Mouse (Mus musculus) gastrocnemius, postnatal 36 days (tissue): ENCODE measurements around the gene Atp8b2. TPM values are rescaled to one million over a fixed set of nuclear protein-coding genes. Genes with fewer than 3 reads are reported as not detected.

Source experiments
- DNase-seq, 2 experiments: peaks; one replicate each; pipeline ENCODE4 v3.0.0; 2022
- intact Hi-C: fragments of 180-260 bp; cut with DNase I; formaldehyde crosslinking; loops from one replicate; pipeline ENCODE4 v1.15.1; 2025
- long read RNA-seq, 2 experiments: library from polyadenylated mRNA; stranded (forward); transcript quantifications; one replicate each; pipeline ENCODE4 v2.0.0; 2021
- total RNA-seq, 2 experiments: library from RNA; stranded (reverse); gene quantifications; 2 replicates each; pipeline ENCODE4 v1.2.3; 2021

Atp8b2 gene
- total RNA-seq: 10 to 100 TPM; 12.5 to 15.3 TPM
- long read RNA-seq, experiment 1, full-length matches to known transcripts: 1 of 3 reads
- long read RNA-seq, experiment 1, partial matches to known transcripts: 0 of 3 reads
- long read RNA-seq, experiment 1, other reads (novel, unspliced or antisense): 2 of 3 reads
- long read RNA-seq, experiment 2, partial matches to known transcripts: 0 of 5 reads
- long read RNA-seq, experiment 2, other reads (novel, unspliced or antisense): 5 of 5 reads

DNA sequence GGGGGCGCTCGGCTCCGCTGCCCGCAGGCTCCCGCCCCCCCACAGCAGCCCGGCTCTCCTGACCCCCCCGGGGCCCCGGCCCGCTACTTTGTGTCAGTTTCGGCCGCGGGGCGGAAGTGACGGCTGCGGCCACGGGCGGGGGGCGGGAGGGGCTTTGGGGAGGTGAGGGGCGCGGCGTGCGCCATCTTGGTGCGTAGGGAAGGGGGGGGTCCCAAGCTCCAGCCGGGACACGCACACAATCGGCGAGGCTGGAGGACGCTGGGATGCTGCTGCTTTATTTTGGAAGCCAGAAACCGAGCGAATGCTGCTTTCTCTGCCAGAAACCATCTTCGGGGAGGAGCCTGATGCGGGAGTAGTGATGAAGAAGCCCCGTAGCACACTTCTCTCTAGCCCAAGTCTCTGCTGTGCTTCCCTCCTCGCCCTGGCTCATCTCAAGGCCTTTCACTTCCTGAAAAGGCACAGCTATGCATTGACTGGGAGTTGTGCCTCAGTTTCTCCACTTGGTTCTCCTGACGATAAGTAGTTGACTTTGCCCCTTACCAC is at the start of gene Atp8b2:
Gene Atp8b2 (minus strand): TSS at position 288 of the 543 bp plus-strand sequence.
- DNase-seq: peak; percentile 32 to 52
- intact Hi-C loops: loop anchor here (10.0 kb wide), 1 partner anchor 178 kb away; no protein-coding TSS in a partner anchor

DNA sequence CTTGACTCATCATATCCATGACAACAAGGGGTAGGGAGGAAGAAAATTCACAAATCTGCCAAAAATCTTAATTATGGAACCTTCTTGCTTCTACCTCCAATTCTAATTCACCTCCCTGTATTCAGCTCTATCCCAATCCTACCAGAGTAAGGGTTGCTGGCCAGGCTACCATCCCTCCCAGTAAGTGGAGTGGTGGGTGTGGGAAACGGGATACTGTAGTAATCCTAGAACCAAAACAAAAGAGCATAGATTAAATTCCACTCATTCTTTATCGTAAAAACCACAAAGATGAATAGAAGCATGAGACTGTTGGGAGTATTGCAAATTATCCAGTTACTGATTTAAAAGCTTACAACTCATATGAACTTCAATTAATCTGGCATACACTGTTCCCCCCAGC is 47.0 kb upstream of the Atp8b2 start:
- intact Hi-C loops: loop anchor here (5.0 kb wide), 1 partner anchor 262 kb away; no protein-coding TSS in a partner anchor

DNA sequence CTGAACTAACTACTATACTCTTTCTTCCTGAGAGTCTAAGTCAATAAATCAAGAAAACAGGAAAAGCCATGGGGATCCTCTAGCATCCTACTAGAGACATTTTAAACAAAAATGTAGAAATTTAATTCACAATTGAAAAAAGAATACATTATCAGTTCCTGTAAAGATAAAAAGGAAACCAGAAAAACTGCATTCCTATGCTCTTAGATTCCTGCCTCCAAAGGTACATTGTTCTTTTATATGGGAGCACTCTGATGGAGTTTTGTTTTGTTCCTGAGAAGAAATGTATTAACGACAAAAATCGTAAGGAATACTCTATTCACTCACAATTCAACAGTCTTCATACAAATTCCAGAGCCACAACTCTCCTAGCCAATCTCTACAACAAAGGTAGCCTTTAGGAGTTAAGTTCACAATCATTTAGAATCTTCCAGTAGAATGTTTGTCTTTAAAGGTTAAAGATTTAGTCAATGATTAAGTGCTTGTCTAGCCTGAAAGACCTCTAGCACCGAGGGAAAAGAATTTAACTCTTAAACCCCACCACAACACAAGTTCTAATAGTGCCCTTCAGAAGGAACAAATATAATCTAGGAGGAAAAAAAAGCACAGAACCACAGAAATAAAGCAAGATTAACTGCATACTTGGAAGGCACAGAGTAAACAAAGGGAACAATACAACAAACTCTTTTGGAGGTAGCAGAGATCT is 40.9 kb upstream of the Atp8b2 start:
- intact Hi-C loops: loop anchor here (2.0 kb wide), 1 partner anchor 15 kb away; no protein-coding TSS in a partner anchor
- DNase-seq: no peak

More for the DNA sequence above, 47.0 kb upstream of the Atp8b2 start:
- no peak for DNase-seq

DNA sequence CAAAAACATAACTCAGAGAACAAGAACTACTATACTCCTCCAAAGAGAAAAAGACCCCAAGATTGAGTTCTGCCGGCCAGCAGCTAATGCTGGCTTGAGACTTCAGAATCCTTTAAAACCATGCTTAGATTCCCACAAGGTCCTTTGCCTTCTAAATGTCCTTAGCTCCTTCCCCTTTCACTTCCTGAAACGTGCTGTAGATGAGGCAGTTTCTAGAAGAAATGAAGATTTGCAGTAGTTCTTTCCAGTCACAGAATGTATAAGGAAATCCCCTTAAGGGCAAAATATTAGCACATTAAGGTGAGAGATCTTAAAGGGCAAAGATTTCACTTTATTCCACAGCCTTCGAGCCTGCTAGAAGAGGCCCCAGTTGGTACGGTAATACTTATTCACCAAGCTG is 36.5 kb upstream of the Atp8b2 start:
- DNase-seq: no peak
- intact Hi-C loops: loop anchor here (5.0 kb wide), 1 partner anchor 77 kb away; no protein-coding TSS in a partner anchor

DNA sequence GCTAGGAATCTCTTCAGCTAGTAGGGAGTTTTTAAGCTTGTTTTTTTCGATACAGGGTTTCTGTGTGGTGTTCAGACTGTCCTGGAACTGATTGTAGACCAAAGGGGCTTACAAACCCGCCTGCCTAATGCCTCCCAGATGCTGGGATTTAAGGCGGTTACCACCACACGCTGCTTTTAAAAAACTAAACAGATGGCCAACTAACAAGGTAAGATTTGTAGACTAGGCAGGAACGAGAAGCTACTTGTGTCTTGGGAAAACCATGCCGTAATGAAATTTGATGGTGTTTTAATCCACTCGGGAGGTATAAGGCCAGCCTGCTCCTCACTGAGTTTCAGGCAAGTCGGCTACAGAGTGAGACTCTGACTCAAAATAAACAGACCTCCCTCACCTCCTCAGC is 35.8 kb upstream of the Atp8b2 start:
- DNase-seq: no peak
- intact Hi-C loops: loop anchor here (5.0 kb wide), 1 partner anchor 78 kb away; no protein-coding TSS in a partner anchor

DNA sequence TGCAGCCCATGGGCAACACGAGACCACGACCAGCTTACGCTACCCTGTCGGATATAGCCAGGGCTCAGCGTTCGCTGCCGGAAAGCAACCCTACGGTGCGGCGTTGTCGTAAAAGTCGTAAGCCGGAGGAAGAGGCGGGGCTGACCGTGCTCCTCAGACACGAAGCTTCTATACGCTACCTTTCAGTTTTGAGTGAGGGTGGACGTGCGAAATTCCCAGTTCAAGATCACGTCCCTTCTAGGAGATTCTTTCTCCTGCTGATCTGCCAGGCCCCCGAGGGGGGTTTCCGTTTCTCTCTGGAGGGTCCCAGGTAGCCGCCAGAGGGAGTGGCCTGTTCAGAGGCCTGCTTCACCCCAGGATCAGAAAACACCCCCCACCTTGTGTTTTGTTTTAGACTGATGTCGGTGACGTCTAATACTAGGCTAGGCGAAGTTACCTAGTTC is 35.3 kb upstream of the Atp8b2 start, which contains the start of gene Hax1:
Gene Hax1 (minus strand): TSS at position 169 of the 443 bp plus-strand sequence.
- intact Hi-C loops: loop anchor here (5.0 kb wide), 1 partner anchor 79 kb away; no protein-coding TSS in a partner anchor

DNA sequence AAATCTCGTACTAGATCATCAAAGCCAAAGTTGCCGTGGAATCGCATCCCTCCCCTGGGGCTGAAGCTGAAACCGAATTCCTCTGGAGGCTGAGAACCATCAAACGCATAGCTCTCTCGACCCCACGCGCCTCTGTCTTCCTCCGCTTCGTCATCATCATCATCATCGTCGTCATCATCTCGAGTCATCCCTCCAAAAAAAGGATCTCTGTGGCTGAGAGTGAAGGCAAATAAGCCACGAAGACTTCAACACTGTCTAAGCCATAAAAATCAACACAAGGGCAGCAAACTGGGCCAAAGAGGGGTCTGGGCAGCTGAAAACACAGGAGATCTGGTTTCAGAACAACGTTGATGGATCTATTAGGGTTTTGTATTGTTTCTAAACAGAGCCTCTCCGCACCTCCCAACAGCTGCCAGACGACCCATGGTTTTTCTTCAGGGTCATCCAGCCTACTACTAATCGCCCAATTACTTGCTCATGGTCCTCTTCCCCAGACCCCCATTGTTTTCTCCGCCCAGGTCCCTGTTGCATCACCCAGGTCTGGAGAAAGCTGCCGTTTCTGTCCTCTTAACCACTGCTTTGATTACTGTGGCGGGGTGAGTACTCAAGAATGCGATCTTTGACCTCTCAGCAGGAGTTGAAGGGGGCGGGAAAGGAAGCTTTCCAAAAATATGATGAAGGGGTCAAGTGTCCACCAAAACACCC is 34.6 kb upstream of the Atp8b2 start:
- intact Hi-C loops: loop anchor here (5.0 kb wide), 1 partner anchor 79 kb away; no protein-coding TSS in a partner anchor
- no peak for DNase-seq

More for the DNA sequence above, 35.3 kb upstream of the Atp8b2 start, which contains the start of gene Hax1:
- peak; percentile 89 for DNase-seq

DNA sequence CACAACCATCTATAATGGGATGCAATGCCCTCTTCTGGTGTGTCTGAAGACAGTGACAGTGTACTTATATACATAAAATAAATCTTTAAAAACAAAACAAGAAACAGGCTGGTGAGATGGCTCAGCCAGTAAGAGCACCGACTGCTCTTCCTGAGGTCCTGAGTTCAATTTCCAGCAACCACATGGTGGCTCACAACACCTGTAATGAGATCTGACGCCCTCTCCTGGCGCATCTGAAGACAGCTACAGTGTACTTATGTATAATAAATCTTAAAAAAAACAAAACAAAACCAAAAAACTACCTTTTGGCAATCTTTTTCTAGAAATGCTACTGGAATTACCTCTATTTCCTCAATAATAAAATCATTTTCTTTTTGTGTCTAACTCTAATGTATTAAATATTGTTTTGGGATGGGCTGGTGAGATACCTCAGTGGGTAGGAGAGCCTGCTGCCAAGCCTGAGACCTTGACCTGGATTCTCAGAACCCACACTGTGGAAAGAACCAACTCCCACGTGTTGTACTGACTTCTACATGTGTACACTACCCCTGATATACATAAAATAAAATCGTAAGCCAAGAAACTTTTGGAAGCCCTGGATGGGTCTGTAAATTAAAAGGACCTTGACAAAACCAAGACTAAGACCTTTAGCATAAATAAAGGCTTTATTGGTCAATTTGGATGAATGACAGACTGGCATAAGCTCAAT is 31.7 kb upstream of the Atp8b2 start:
- intact Hi-C loops: loop anchor here (5.0 kb wide), 1 partner anchor 82 kb away; no protein-coding TSS in a partner anchor
- no peak for DNase-seq

DNA sequence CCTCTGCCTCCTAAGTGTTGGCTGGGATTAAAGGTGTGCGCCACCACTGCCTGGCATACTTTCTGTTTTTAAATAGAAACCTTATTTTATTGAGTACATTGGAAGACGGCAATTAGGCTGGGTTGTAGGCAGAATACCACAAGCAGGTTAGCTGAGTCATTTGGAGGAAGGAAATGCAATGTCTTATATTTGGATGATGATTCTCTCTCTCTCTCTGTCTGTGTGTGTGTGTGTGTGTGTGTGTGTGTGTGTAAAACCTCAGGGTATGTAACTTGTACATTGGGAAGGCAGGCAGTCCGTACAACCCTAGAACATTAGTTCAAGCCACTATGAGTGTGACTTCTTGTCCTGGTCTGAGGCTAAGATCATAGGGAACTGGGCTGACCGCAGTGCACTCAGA is 24.5 kb upstream of the Atp8b2 start:
- DNase-seq: no peak
- intact Hi-C loops: no loop called here

DNA sequence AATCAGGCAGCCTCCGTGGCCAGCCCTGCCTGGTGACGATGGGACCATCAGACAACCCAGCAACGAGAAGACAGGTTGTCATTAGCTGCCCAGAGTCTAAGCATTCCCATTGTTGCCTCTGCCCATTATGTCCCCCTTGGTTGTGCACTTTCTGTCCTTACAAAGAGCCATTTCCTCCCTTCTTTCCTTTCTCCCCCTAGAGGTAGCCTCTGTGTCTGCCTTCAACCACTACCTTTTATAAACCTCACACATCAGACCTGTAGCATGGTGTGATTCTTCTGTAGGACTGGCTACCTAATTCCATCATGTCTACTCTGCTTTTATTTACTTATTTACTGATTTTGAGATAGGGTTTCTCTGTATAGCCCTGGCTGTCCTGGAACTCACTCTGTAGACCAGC is 23.9 kb upstream of the Atp8b2 start:
- DNase-seq: no peak
- intact Hi-C loops: no loop called here

DNA sequence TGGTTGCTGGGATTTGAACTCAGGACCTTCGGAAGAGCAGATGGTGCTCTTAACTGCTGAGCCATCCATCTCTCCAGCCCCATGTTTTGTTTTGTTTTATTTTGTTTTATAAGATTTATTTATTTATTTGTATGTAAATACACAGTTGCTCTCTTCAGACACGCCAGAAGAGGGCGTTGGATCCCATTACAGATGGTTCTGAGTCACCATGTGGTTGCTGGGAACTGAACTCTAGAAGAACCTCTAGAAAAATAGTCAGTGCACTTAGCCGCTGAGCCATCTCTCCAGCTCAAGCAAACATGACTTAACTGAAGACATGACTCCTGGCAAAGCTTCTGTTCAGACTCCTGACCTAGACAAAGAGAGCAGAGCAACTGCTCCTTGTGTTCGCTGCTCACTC is 19.1 kb upstream of the Atp8b2 start:
- intact Hi-C loops: no loop called here
- DNase-seq: no peak

DNA sequence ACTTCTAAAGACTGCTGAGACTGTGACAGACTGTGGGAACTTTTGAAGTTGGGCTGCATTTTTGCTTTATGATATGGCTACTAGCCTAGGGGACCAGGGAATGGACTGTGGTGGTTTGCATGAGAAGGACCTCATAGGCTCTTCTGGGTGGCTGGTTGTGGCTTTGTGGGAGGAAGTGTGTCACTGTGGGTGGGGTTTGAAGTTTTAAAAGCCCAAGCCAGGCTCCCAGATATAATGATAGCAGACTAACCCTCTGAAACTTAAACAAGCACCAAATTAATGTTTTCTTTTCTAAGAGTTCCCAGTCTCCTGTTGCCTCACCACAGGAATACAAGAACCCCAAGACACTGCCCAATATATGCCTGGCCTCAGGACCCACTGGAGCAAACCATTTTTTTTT is 13.6 kb upstream of the Atp8b2 start:
- intact Hi-C loops: no loop called here
- DNase-seq: no peak

DNA sequence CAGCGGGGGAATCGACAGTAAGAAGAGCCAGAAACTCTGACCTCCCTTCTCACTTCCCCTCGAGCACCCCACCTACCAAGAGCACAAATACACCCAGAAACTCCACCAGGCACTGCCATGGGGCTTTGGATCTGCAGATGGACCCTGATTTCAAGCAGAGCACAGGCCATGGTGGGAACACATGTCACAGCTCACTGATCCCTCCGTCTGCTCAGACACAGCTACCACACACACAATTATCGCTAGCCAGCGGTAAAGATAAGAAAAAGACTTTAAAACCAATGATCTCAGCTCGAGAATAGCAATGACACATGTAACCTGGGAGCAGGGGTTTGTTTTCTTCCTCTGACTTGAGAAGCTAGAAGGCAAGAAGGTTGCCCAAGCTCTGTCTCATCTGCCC is 5.2 kb upstream of the Atp8b2 start:
- intact Hi-C loops: loop anchor here (10.0 kb wide), 1 partner anchor 184 kb away; no protein-coding TSS in a partner anchor
- DNase-seq: no peak

DNA sequence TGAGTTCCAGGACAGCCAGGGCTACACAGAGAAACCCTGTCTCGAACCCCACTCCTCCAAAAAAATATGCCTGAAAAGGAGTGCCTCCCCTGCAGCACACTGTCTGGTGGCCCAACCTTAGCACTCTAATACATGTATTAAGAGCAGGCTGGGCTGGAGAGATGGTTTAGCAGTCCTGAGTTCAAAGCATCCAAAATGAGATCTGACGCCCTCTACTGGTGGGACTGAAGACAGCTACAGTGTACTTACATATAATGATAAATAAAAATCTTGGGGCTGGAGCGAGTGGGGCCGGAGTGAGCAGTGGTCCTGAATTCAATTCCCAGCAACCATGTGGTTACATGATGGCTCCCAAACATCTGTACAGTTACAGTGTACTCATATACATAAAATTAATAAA is 3.6 kb upstream of the Atp8b2 start:
- DNase-seq: no peak
- intact Hi-C loops: loop anchor here (1.0 to 10.0 kb wide), 2 partner anchors 17 to 182 kb away; no protein-coding TSS in a partner anchor

DNA sequence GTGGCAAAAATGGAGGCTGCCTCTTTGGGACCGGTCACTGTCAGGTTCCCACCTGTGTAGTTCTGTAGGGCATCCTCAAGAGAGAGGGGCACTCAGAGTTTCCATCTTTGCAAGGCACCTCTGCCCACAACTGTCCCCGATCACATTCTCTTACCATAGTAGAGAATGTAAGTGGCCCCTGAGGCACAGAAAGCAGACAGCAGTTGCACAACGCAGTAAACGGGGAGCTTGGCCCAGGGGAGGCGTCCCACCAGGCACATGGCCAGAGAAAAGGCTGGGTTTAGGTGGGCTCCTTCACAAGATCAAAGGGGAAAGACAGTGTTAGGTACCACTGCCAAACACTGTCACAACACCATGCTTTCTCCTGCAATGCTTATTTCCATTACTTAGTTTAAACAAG is 2.7 kb upstream of the Atp8b2 start:
- no peak for DNase-seq
- intact Hi-C loops: loop anchor here (1.0 to 10.0 kb wide), 2 partner anchors 16 to 181 kb away; no protein-coding TSS in a partner anchor

DNA sequence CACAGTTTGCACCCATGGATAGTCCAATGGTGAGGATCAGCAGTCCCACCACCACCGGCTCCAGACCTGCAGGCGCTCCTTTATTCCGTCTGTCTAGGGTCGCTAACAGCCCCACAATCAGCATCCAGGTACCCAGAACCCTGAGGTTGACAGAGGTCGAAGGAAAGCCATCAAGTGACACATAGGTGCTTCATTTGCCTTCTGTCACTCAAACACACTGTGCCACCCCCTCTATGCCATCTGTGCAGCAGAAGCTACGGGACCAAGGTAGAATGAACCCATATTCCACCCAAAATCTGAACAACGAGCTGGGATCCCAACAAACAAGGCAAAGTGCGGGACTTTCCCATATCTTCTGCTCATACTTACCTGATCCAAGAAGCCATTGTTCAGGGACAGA is 2.2 kb upstream of the Atp8b2 start:
- no peak for DNase-seq
- intact Hi-C loops: loop anchor here (10.0 kb wide), 1 partner anchor 181 kb away; no protein-coding TSS in a partner anchor

DNA sequence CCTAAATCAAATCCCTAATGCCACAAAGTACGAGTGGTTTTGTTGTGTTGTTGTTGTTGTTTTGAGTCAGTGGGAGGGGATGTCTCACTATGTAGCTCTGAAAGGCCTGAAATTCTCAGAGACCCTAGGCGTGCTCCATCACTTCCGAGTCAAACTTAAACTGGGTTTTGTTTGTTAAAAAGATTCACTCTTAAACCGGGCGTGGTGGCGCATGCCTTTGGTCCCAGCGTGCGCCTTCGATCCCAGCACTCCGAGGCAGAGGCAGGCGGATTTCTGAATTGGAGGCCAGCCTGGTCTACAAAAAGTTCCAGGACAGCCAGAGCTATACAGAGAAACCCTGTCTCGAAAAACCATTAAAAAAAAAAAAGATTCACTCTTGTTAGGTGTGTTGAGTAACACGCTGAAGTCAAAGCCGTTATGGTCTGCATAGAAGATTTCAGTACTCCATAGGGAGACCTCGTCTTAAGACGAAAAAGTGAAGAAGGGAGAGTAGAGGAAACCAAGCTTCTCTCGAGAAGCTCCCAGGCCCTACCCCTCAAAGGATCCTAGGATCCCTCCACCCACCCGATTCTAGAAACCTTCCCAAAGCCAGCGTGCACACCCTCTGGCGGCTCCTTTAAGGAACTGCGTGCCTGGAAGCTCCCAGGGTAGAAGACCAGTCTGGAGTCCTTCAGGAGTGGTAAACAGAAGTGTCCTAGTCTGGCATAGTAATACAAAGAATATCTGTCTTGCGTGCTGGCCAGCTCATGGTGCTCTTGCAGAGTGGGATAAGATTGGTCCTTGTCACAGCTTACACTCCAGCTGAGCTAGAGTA is 825 bp upstream of the Atp8b2 start:
- peak; percentile 46 to 53 for DNase-seq
- intact Hi-C loops: loop anchor here (10.0 kb wide), 1 partner anchor 179 kb away; no protein-coding TSS in a partner anchor

DNA sequence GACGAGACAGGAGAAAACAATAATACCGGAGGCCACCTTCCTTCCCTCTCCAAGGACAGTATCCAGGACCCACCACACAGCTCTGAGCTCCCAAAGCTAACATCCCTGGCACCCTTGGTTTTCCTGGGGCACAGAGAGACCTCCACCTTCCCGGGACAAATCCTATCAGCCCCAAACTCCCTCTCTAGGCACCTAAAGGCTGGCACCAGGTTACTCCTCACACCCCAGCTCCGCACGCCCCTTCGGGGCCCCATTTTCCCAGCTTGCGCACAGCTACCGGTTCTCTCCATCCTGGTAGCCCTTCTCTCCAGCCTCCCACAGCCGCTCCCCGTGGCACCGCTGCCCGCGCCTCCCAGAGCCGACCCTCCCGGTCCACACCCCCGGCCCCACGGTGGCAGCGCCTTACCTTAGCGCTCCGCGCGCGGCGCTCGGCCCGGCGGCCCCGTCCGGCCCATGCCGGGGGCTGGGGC is 522 bp downstream of the Atp8b2 start:
- intact Hi-C loops: loop anchor here (10.0 kb wide), 1 partner anchor 178 kb away; no protein-coding TSS in a partner anchor
- DNase-seq: peak in 1 of 2 experiments; percentile 34
